Mouse (Mus musculus): ENCODE data around the gene H2-T24. TPM values are rescaled to one million over a fixed set of nuclear protein-coding genes. Genes with fewer than 3 reads are reported as not detected.
"Not testable (repeated sequence)": the region's sequence is repeated elsewhere in the genome, so short reads cannot be mapped to it uniquely, and the experiment has no call there.

H2-T24 gene
- polyA plus RNA-seq, 1 experiment from 2014 or later = 5.8 TPM

DNA sequence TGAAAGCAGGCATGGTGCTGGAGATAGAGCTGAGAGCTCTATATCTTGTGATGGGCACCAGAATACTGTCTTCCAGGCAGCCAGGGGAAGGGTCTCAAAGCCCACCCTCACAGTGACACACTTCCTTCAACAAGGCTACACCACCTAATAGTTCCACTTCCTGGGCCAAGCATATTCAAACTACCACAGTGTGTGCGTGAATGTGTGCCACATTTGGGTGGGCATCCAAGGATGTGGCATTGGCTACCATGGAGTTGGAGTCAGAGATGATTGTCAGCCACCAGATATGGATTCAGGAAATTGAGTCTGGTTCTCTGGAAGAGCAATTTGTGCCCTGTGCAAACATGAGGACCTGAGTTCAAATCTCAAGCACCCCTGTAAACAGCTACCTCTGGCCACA, 949 bp upstream of the H2-T24 start:
- Histone ChIP-seq H3K9ac (replicated peaks) (no peak overlapping the region), H3K9me3 (no peaks in the 10 kb centered on the region), H3K36me3 (no peaks in the 10 kb centered on the region), H3K27me3 (no peaks in the 10 kb centered on the region), H3K27ac (replicated peaks) (no peak overlapping the region), H3K4me2 (replicated peaks) (no peak overlapping the region), H3K4me1 (no peaks in the 10 kb centered on the region), H3K4me3 (no peak overlapping the region)
- 96% methylated on average over 1 of the region's 1 CpGs for WGBS
- no peak for ATAC-seq (replicated peaks)

DNA sequence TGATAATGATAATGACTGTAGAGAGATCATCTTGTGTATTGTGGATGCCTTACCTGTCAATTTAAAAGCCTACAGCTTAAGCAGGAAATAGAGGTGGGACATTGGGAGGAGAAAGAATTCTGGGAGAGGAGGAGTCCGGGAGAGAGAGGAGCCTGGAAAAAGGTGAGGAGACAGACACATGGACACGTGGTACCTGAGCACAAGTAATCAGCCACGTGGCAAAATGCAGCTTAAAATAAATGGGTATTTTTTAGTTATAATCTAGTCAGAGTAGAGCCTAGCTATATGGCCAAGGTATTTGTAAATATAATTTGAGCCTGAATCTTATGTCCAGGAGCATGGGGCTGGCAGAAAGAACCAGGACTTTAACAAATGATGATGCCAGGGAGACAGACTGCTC, 841 bp downstream of the H2-T24 start:
- Histone ChIP-seq H3K4me3 (no peak overlapping the region), H3K9me3 (no peaks in the 10 kb centered on the region), H3K27ac (replicated peaks) (no peak overlapping the region), H3K4me2 (replicated peaks) (no peak overlapping the region), H3K27me3 (no peaks in the 10 kb centered on the region), H3K36me3 (peaks cover 8% of the 10 kb centered on the region; the same call in 1 of the 2 replicates), H3K4me1 (no peaks in the 10 kb centered on the region), H3K9ac (replicated peaks) (no peak overlapping the region)
- no peak for ATAC-seq (replicated peaks)
- 71% methylated on average over 3 of the region's 3 CpGs for WGBS

DNA sequence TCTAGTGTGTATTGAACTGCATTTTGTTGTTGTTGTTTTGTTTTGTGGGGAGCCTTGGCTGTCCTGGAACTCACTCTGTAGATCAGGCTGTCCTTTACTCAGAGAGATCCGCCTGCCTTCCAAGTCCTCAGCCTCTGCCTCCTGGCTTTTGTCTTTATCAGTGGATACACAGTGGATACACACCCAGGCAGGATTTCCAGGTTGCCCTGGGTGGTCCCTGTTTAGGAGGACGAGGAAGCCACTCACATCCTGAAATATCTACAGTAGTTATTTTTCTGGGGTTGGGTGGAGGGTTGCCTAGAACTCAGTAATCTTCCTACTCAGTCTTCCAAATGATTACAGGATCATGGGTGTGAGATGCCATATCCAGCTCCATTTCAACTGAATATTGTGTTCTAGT, 1.4 kb downstream of the H2-T24 start:
- Histone ChIP-seq H3K9ac (replicated peaks) (no peak overlapping the region), H3K4me3 (no peak overlapping the region), H3K4me2 (replicated peaks) (no peak overlapping the region), H3K27me3 (no peaks in the 10 kb centered on the region), H3K36me3 (peaks cover 13% of the 10 kb centered on the region), H3K27ac (replicated peaks) (no peak overlapping the region), H3K9me3 (no peaks in the 10 kb centered on the region), H3K4me1 (no peaks in the 10 kb centered on the region)
- WGBS = 71% methylated on average over 2 of the region's 2 CpGs
- ATAC-seq (replicated peaks) = no peak

DNA sequence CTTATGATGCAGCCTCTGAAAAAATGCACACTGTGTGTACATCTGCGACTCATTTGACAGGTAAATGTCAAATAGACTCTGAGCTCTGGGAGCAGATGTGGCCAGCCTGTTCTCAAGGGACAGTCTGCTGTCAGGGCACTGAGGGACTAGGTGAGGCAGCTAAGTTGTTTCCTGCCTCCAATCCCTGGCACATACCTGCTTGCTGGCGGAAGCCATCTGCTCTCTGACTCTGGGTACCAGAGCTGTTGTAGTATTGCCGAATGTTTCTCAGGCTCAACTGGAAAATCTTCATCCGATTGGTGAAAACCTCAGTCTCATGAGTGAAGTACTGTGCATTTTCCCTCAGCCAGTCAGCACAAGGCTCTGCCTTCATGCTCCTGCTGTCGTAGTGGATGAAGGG, 3.3 kb downstream of the H2-T24 start:
- no peak overlapping the region for H3K27ac ChIP-seq (replicated peaks)
- 90% methylated on average over 5 of the region's 5 CpGs for WGBS
- no peak for ATAC-seq (replicated peaks)
- H3K4me1 ChIP-seq = no peaks in the 10 kb centered on the region
- no peaks in the 10 kb centered on the region for H3K9me3 ChIP-seq
- H3K4me2 ChIP-seq (replicated peaks) = no peak overlapping the region
- no peak overlapping the region for H3K4me3 ChIP-seq
- H3K27me3 ChIP-seq = no peaks in the 10 kb centered on the region
- H3K9ac ChIP-seq (replicated peaks) = no peak overlapping the region
- peaks cover 13% of the 10 kb centered on the region for H3K36me3 ChIP-seq

DNA sequence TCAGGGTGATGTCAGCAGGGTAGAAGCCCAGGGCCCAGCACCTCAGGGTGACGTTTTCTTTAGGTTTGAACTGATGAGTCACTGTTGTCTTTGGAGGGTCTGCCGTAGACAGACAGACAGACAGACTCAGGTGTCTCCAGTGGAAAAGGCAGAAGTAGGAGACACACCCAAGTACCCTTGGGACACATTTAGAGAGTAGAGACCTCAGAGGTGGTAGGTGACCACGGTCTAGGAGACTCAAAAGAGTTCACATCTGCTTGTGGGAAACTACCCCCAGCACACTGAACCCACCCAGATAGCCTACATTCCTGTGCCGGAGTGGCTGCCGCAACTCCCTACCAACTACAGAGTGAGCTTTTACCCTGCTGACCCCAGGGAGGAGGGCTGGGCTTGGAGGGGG, 5.4 kb downstream of the H2-T24 start:
- WGBS = 96% methylated on average over 5 of the region's 5 CpGs
- H3K36me3 ChIP-seq = peaks cover 13% of the 10 kb centered on the region
- H3K4me1 ChIP-seq = no peaks in the 10 kb centered on the region
- H3K9ac ChIP-seq (replicated peaks) = no peak overlapping the region
- H3K4me2 ChIP-seq (replicated peaks) = no peak overlapping the region
- H3K4me3 ChIP-seq = no peak overlapping the region
- no peak for ATAC-seq (replicated peaks)
- H3K27ac ChIP-seq (replicated peaks) = no peak overlapping the region
- H3K9me3 ChIP-seq = no peaks in the 10 kb centered on the region
- H3K27me3 ChIP-seq = no peaks in the 10 kb centered on the region

DNA sequence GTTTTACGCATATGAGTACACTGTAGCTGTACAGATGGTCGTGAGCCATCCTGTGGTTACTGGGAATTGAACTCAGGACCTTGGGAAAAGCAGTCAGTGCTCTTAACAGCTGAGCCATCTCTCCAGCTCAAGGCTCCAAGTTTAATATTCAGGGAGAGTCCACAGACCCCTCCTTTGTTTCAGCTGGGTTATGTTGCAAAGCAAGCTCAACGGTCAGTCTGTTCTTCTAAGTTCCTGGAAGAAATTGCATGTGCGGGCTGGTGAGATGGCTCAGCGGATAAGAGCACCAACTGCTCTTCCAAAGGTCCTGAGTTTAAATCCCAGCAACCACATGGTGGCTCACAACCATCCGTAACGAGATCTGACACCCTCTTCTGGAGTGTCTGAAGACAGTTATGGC, 16.0 kb downstream of the H2-T24 start:
- not testable (repeated sequence) for H3K9ac ChIP-seq (replicated peaks); H3K4me1 ChIP-seq; H3K27ac ChIP-seq (replicated peaks); H3K36me3 ChIP-seq; ATAC-seq (replicated peaks); H3K4me3 ChIP-seq; H3K4me2 ChIP-seq (replicated peaks); H3K9me3 ChIP-seq; H3K27me3 ChIP-seq
- WGBS = 93% methylated on average over 7 of the region's 7 CpGs

DNA sequence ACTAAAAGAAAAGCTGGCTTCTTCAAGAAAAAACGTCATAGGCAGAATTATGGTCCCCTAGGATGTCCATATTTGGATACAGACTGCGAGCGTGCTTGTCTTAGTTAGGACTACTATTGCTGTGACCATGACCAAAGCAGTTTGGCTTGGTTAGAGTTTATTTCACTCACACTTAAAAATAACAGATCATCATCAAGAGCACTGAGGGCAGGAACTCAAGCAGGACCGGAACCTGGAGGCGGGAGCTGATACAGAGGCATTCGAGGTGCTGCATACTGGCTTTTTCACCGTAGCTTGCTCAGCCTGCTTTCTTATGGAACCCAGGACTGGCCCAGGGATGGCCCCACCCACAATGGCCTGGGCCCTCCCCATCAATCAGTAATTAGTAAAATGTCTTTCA, 17.0 kb downstream of the H2-T24 start:
- Histone ChIP-seq H3K9ac (replicated peaks) (no peak overlapping the region), H3K27me3 (no peaks in the 10 kb centered on the region), H3K36me3 (no peaks in the 10 kb centered on the region), H3K27ac (replicated peaks) (no peak overlapping the region), H3K4me1 (no peaks in the 10 kb centered on the region), H3K4me2 (replicated peaks) (no peak overlapping the region), H3K4me3 (no peak overlapping the region), H3K9me3 (no peaks in the 10 kb centered on the region)
- 96% methylated on average over 7 of the region's 7 CpGs for WGBS
- no peak for ATAC-seq (replicated peaks)

DNA sequence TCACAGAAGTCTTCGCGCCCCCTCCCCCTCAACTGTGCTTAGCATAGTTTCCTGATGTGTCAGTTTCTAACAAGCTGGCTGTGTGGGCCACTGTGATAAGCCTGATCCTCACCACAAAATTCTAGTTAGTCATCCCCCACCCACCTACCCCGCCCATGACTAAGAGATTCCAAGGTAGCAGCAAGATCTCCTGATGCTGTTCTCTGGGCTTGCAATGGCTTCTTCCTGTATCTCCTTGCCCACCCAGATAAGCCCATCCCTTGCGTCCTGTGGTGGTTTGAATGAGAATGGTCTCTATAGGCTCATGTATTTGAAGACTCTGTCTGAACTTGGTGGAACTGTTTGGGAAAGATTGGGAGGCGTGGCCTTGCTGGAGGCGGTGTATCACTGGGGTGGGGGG, 18.4 kb downstream of the H2-T24 start:
- ATAC-seq (replicated peaks) = no peak
- H3K27ac ChIP-seq (replicated peaks) = no peak overlapping the region
- H3K4me3 ChIP-seq = no peak overlapping the region
- H3K9me3 ChIP-seq = no peaks in the 10 kb centered on the region
- H3K4me2 ChIP-seq (replicated peaks) = no peak overlapping the region
- H3K9ac ChIP-seq (replicated peaks) = no peak overlapping the region
- H3K4me1 ChIP-seq = peaks cover 8% of the 10 kb centered on the region; the same call in 1 of the 2 replicates
- no peaks in the 10 kb centered on the region for H3K36me3 ChIP-seq
- 97% methylated on average over 6 of the region's 6 CpGs for WGBS
- H3K27me3 ChIP-seq = no peaks in the 10 kb centered on the region

DNA sequence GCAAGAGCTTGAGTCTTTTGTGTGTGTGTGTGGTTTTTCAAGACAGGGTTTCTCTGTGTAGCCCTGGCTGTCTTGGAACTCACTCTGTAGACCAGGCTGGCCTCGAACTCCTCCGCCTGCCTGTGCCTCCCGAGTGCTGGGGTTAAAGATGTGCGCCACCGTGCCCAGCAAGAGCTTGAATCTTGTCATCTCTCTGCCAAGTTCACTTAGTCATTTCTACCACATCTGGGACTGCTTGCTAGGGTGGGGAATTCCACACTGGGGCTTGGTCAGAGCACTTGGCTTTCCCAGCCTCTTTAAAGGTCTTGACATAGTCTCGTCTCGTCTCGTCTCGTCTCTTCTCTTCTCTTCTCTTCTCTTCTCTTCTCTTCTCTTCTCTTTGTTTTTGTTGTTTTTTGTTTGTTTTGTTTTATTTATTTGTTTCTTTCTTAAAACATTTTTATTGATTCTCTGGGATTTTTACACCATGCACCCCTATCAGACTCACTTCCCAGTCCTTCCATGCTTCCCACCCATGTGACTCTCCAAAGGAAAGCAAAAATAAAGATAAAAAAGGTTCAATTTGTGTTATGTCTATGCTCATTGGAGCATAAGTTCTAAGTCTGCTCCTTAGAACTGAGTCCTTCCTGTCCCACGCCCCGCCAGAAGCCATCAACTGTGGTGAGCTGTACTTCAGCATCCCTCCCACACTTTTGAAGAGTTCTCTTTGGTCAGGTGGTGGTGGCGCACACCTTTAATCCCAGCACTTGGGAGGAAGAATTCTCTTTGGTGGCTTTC, 19.1 kb downstream of the H2-T24 start:
- 96% methylated on average over 12 of the region's 12 CpGs for WGBS
- H3K4me1 ChIP-seq = peaks cover 14% of the 10 kb centered on the region; the same call in 1 of the 2 replicates
- no peaks in the 10 kb centered on the region for H3K36me3 ChIP-seq
- H3K27ac ChIP-seq (replicated peaks) = no peak overlapping the region
- H3K9ac ChIP-seq (replicated peaks) = no peak overlapping the region
- no peak for ATAC-seq (replicated peaks)
- H3K4me2 ChIP-seq (replicated peaks) = no peak overlapping the region
- no peaks in the 10 kb centered on the region for H3K9me3 ChIP-seq
- H3K27me3 ChIP-seq = no peaks in the 10 kb centered on the region
- no peak overlapping the region for H3K4me3 ChIP-seq

DNA sequence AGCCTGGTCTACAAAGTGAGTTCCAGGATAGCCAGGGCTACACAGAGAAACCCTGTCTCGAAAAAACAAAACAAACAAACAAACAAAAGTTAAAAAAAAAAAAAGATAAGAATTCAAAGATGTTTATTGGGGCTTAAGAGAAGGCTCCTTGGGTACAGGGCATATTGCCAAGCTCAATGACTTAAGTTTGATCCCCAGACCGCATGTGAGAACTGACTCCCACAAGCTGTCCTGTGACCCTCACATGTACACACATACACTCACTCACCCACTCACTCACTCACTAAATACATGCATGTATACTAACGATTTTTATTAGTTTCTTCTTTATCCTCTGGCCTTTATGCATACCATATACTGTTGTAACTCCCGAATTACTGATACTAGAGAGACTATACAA, 20.0 kb downstream of the H2-T24 start:
- Histone ChIP-seq H3K36me3 (no peaks in the 10 kb centered on the region), H3K4me2 (replicated peaks) (no peak overlapping the region), H3K9me3 (no peaks in the 10 kb centered on the region), H3K27ac (replicated peaks) (no peak overlapping the region), H3K4me1 (peaks cover 21% of the 10 kb centered on the region), H3K27me3 (no peaks in the 10 kb centered on the region), H3K9ac (replicated peaks) (no peak overlapping the region), H3K4me3 (no peak overlapping the region)
- WGBS = 88% methylated on average over 4 of the region's 4 CpGs
- ATAC-seq (replicated peaks) = no peak

DNA sequence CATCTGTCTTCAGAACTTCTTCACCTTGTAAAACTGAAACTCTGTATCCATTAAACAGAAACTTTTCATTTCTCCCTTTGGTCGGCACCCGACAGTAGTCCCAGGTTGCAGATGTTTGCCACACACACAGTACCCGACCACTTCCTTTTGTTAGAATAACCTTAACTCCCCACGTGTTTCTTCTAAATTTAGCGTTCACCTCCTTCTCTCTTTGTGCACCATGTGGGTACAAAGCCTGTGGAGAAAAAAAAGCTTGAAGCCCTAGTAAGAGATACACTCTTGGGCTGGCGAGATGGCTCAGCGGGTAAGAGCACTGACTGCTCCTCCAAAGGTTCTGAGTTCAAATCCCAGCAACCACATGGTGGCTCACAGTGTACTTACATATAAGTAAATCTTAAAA, 21.0 kb downstream of the H2-T24 start:
- Histone ChIP-seq H3K4me3 (no peak overlapping the region), H3K36me3 (no peaks in the 10 kb centered on the region), H3K4me2 (replicated peaks) (no peak overlapping the region), H3K27ac (replicated peaks) (no peak overlapping the region), H3K9me3 (no peaks in the 10 kb centered on the region), H3K9ac (replicated peaks) (no peak overlapping the region), H3K4me1 (peaks cover 26% of the 10 kb centered on the region), H3K27me3 (no peaks in the 10 kb centered on the region)
- no peak for ATAC-seq (replicated peaks)
- 91% methylated on average over 7 of the region's 7 CpGs for WGBS

DNA sequence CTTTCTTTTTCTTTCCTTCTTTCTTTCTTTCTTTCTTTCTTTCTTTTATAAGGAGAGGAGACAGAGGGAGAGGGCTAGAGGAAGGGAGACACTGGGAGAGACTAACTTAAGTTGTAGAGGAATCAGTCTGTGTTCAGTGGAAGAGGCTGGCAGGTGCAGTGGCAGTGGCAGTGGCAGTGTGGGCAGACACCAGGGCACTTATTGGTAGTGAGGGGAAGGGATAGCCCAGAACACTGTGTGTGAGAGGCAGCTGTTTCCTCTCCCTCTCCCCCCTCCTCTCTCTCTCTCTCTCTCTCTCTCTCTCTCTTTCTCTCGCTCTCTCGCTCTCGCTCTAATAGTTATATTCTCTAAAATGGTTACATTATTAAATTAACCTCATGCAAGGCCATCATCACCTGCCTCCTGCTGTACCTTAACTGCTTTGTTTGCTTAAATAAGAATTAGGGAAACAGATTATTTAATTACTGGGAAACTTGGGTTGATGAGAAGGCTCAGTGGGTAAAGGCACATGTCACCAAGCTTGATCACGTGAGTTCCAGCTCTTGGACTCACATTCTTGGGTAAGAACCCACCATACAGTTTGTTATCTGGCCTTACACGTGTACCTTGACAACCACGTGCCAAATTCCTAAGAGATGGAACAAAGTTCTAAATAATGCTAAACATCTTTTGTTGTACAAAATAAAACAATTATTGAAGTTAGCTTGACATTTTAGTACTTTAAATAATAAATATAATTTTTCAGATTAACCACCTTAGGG, 21.6 kb downstream of the H2-T24 start:
- H3K9me3 ChIP-seq = no peaks in the 10 kb centered on the region
- peaks cover 26% of the 10 kb centered on the region for H3K4me1 ChIP-seq
- whole genome bisulfite sequencing = 86% methylated on average over 6 of the region's 6 CpGs
- no peak for ATAC-seq (replicated peaks)
- H3K36me3 ChIP-seq = no peaks in the 10 kb centered on the region
- H3K4me3 ChIP-seq = no peak overlapping the region
- H3K9ac ChIP-seq (replicated peaks) = no peak overlapping the region
- H3K27me3 ChIP-seq = no peaks in the 10 kb centered on the region
- no peak overlapping the region for H3K27ac ChIP-seq (replicated peaks)
- no peak overlapping the region for H3K4me2 ChIP-seq (replicated peaks)

Measured in forebrain, embryonic 15.5 days (tissue).